Mouse (Mus musculus) liver, adult 2 months (tissue): ENCODE measurements around the gene Atg4a-ps. TPM values are rescaled to one million over a fixed set of nuclear protein-coding genes. Genes with fewer than 3 reads are reported as not detected.

Experiments
- DNase-seq: peaks from one replicate; pipeline ENCODE4 v3.0.0-alpha.2; 2011; ENCODE audit warnings: low read depth, low spot score; ENCODE audit errors: extremely low read depth
- H3K27ac ChIP-seq: fragments of 200-500 bp; replicated peaks from 2 replicates; pipeline ENCODE4 v1.5.1; 2012; ENCODE audit warnings: low read depth, mild to moderate bottlenecking, control low read depth, inconsistent platforms, low read length; ENCODE audit not compliant: insufficient read depth
- H3K27me3 ChIP-seq: fragments of 200-500 bp; 2 replicates; pipeline ENCODE4 v1.6.1; 2012; ENCODE audit warnings: mild to moderate bottlenecking, moderate library complexity, low read length, inconsistent platforms; ENCODE audit not compliant: control insufficient read depth, insufficient read depth
- H3K36me3 ChIP-seq: fragments of 200-500 bp; 2 replicates; pipeline ENCODE4 v1.6.1; 2012; ENCODE audit warnings: low read length, inconsistent platforms; ENCODE audit not compliant: control insufficient read depth, insufficient read depth
- H3K4me1 ChIP-seq: fragments of 200-500 bp; 2 replicates; pipeline ENCODE4 v1.6.1; 2011; ENCODE audit warnings: low read length; ENCODE audit not compliant: control insufficient read depth, insufficient read depth
- H3K4me3 ChIP-seq: fragments of 200-500 bp; 2 replicates; pipeline ENCODE4 v1.5.1; 2011; ENCODE audit warnings: low read depth, mild to moderate bottlenecking, control low read depth, low read length, moderate library complexity; ENCODE audit not compliant: insufficient read depth
- H3K79me2 ChIP-seq: fragments of 200-500 bp; 2 replicates; pipeline ENCODE4 v1.6.1; 2012; ENCODE audit warnings: inconsistent platforms, mild to moderate bottlenecking, low read length, moderate library complexity; ENCODE audit not compliant: control insufficient read depth, insufficient read depth
- H3K9ac ChIP-seq: fragments of 200-500 bp; 2 replicates; pipeline ENCODE4 v1.6.1; 2012; ENCODE audit warnings: low read depth, mild to moderate bottlenecking, control low read depth, inconsistent platforms, low read length
- CTCF ChIP-seq: fragments of 200-500 bp; IDR thresholded peaks from 2 replicates; pipeline ENCODE4 v1.5.1; 2011; ENCODE audit warnings: low read depth, low read length, control low read depth
- POLR2A ChIP-seq: fragments of 200-500 bp; IDR thresholded peaks from 2 replicates; pipeline ENCODE4 v1.6.1; 2011; ENCODE audit warnings: low read length, control low read depth; ENCODE audit not compliant: insufficient read depth; ENCODE audit errors: extremely low read depth
- WGBS: fragments of 180-500 bp; shearing (Covaris S2); methylation state at CpG from one replicate; pipeline ENCODE4 v1.1.7; 2018; 5-methylcytosine and 5-hydroxymethylcytosine counted together
- polyA plus RNA-seq: library from polyadenylated mRNA; depleted of rRNA; stranded (reverse); fragments of >200 nt; gene quantifications from 2 replicates; pipeline ENCODE4 v1.2.3, GENCODE M21; 2012
- total RNA-seq: library from RNA; depleted of rRNA; stranded (reverse); fragments of >200 nt; gene quantifications from 2 replicates; pipeline ENCODE4 v1.2.3, GENCODE M21; 2014

Gene Atg4a-ps
- total and polyA plus RNA-seq, 2 experiments, result 0.18 TPM; not detected in 1

DNA sequence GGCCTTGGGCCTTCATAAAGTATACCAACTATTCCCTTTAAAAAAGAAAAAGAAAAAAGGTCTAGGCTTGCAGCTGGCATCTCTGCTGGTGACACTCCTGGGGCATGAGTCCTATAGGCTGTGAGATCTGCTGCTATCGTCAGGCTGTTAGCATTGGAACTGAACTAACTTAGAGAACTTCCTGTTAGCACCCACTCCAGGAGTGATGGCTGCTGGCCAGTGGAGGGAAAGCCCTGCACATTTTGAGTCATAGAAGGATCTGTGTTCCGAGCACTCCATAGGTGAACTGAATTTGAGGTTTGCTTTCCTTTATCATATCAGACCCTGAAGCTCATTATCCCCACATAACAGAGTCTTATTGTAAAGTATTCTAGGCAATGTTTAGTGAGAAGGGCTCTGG lies 14.1 kb upstream of the Atg4a-ps start:
- no peak overlapping the region for H3K9ac ChIP-seq
- no peak overlapping the region for H3K4me3 ChIP-seq
- H3K79me2 ChIP-seq, result no peaks in the 10 kb centered on the region
- H3K27ac ChIP-seq, result no peak overlapping the region
- TF ChIP-seq POLR2A (no peak), CTCF (no peak)
- H3K4me1 ChIP-seq, result no peaks in the 10 kb centered on the region
- H3K36me3 ChIP-seq, result no peaks in the 10 kb centered on the region
- 57% methylated on average over 2 of the region's 2 CpGs for WGBS
- DNase-seq, result no peak
- H3K27me3 ChIP-seq, result no peaks in the 10 kb centered on the region

DNA sequence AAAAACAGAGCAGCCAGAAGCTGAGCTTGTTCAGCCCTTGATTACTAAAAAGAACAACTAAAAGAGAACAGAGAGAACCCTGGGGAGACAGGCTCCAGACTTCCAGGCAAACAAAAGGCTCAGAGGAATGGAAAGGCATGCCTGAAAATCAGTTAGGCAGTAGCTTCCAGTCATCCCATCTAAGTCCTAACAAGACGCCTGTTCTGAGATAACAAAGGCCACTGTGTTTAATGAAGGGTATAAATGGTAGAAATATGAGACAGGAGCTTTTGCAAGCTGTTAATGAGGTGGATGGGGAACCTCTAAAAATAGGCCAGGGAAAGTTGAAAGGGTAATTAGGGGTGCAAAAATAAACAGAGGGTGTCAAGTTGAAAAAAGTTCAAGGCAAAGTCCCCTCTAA lies 4.5 kb upstream of the Atg4a-ps start:
- no peak for DNase-seq
- TF ChIP-seq POLR2A (no peak), CTCF (no peak)
- H3K9ac ChIP-seq, result no peak overlapping the region
- no peaks in the 10 kb centered on the region for H3K36me3 ChIP-seq
- H3K4me1 ChIP-seq, result no peaks in the 10 kb centered on the region
- no peaks in the 10 kb centered on the region for H3K79me2 ChIP-seq
- no peak overlapping the region for H3K4me3 ChIP-seq
- no peak overlapping the region for H3K27ac ChIP-seq
- H3K27me3 ChIP-seq, result no peaks in the 10 kb centered on the region
- WGBS, result 83% methylated on average over 1 of the region's 1 CpGs

DNA sequence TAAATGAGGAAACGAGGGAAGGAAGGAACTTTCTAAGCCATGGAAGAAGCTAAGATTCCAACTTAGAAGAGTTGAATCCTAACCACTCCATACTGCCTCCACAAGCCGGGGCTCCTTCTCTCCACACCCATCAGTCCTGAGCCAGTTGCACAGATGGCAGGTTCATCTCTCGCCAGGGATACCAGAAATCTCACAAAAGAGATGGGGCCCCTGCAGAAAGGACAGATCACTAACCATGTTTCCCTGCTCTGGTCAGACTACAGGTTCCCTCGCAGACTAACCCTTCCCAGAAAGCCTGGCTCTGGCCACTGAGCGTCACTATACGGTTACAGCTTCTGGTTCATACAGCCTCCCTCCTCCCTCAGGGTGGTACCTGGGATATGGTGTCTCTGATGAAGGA lies 3.8 kb upstream of the Atg4a-ps start:
- H3K4me1 ChIP-seq, result no peaks in the 10 kb centered on the region
- no peak for DNase-seq
- no peak overlapping the region for H3K4me3 ChIP-seq
- WGBS, result 90% methylated on average over 6 of the region's 6 CpGs
- no peaks in the 10 kb centered on the region for H3K36me3 ChIP-seq
- H3K9ac ChIP-seq, result no peak overlapping the region
- no peak for TF ChIP-seq POLR2A
- TF ChIP-seq CTCF, result no peak
- H3K27ac ChIP-seq, result no peak overlapping the region
- H3K27me3 ChIP-seq, result no peaks in the 10 kb centered on the region
- H3K79me2 ChIP-seq, result no peaks in the 10 kb centered on the region

DNA sequence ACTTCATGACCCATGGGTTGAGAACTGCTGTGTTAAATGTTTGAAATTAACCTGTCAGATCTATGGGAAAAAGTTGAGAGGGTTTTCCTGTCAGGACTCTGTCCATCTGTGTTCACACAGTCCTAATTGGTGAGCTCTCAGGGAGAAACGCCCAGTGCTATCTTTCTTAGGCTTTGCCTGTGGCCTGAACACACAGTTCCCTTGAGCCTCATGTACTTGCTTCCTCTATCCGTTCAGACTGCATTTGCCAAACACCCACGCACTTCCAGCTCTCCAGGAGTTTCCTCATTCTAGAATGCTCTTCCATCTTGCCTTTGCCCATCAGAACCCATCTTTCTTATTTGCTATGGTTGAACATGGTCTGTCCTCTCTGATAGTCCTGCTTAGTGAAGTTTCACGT lies 2.6 kb upstream of the Atg4a-ps start:
- no peak overlapping the region for H3K9ac ChIP-seq
- DNase-seq, result no peak
- no peak overlapping the region for H3K27ac ChIP-seq
- no peak overlapping the region for H3K4me3 ChIP-seq
- H3K36me3 ChIP-seq, result no peaks in the 10 kb centered on the region
- TF ChIP-seq POLR2A (no peak), CTCF (no peak)
- WGBS, result 80% methylated on average over 4 of the region's 4 CpGs
- H3K27me3 ChIP-seq, result no peaks in the 10 kb centered on the region
- H3K79me2 ChIP-seq, result no peaks in the 10 kb centered on the region
- no peaks in the 10 kb centered on the region for H3K4me1 ChIP-seq

DNA sequence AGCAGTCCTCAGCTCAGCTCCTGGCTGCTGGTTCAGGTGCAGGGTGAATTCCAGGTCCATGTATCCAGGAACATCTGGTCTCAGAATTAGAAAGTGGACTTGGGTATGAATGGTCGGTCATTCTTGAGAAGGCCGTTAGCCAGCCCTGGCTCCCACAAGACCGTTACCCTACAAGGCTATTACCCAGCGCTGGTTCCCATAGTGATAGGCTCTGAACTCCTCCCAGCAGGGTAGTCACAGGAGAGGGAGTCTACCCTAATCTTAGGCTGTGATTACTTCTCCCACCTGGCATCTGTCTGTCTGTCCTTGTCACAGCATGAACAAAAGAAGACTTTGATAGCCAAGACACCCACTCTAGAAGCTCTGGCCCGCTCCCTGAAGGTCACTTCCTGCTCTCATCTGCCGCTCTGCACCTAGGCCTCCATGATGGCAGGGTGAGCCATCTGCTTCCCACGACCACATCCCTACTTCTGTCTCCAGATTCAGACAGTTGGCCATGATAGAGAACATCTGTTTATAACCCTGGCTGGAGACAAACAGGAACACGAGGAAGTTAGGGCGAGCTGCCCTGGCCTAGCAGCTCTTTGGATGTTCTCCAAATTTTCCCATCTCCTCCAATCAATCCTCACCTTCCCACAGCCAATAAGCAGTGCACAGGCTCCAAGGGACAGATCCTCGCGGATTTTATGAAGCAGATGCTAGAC lies 1.4 kb upstream of the Atg4a-ps start:
- WGBS, result 85% methylated on average over 11 of the region's 11 CpGs
- Histone ChIP-seq H3K4me3 (no peak overlapping the region), H3K79me2 (no peaks in the 10 kb centered on the region)

DNA sequence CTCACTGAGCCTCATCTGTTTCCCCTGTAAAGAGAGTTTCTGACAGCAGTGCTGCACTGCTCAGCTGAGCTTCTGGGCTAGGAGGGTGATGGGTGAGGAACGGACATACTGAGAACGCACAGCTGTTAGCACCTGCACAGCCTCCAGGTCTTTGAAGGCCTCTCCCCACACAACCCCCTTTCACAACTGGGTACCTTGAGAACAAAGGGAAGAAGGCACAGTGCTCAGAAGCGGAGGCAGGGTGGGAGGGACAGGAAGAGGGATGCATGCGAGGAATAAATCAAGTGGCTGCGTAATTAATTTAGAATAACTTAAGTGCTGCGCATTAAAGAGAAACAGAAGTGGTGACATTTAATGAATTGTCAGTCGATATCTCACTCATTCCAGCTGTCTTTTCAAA lies 4.6 kb downstream of the Atg4a-ps start:
- H3K4me3 ChIP-seq, result no peak overlapping the region
- no peaks in the 10 kb centered on the region for H3K27me3 ChIP-seq
- H3K9ac ChIP-seq, result no peak overlapping the region
- no peak for DNase-seq
- H3K4me1 ChIP-seq, result no peaks in the 10 kb centered on the region
- no peaks in the 10 kb centered on the region for H3K36me3 ChIP-seq
- 74% methylated on average over 7 of the region's 7 CpGs for WGBS
- no peaks in the 10 kb centered on the region for H3K79me2 ChIP-seq
- no peak for TF ChIP-seq CTCF
- no peak for TF ChIP-seq POLR2A
- H3K27ac ChIP-seq, result no peak overlapping the region

More for the DNA sequence above, 1.4 kb upstream of the Atg4a-ps start:
- DNase-seq, result no peak
- no peaks in the 10 kb centered on the region for H3K27me3 ChIP-seq
- H3K27ac ChIP-seq, result no peak overlapping the region
- TF ChIP-seq POLR2A, result no peak
- no peak for TF ChIP-seq CTCF
- H3K4me1 ChIP-seq, result no peaks in the 10 kb centered on the region
- H3K36me3 ChIP-seq, result no peaks in the 10 kb centered on the region
- no peak overlapping the region for H3K9ac ChIP-seq
